Mouse (Mus musculus): ENCODE measurements around the gene Gm10320. TPM values are rescaled to one million over a fixed set of nuclear protein-coding genes. Genes with fewer than 3 reads are reported as not detected.
A peak's percentile ranks its signal among the peaks of the same experiment; 100 is the strongest.

Gm10320 gene
- 61.3 TPM for polyA plus RNA-seq (2021)

DNA sequence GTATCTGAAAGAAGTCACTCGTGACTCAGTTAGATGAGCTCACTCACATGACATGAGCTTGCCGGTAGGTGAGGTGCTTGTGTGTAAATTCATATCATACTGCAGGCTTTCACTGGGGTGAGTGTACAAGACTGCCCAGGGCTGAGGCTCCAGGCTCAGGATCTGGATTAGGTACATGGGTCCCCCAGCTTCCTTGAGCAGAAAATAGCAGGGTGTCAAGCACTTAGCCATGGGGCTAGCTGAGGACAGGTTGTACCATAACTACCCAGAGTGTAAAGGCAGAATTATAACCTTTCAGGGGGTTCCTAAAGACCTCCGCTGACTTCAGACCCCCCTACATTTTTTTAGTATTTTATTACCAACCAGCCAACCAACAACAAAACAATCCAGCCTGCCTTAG lies at the start of gene Gm10320:
Gene Gm10320 (minus strand): TSS at position 93 of the 400 bp plus-strand sequence.
- in situ Hi-C loops (cut with MboI; ENCODE audit: low pct_unique_long_range_greater_than_20kb): loop anchor here (10.0 kb wide), 1 partner anchor 137 kb away; the partner anchor contains the start of gene Foxd1
- DNase-seq (ENCODE audit: low read depth, low spot score): no peak
- POLR2A ChIA-PET: interaction anchor here (1.0 kb wide), 1 partner anchor 10 kb away, joined by 3 read pairs; no protein-coding TSS in a partner anchor
- no peak for ATAC-seq
- CTCF ChIA-PET: interaction anchor here (0.9 kb wide), 1 partner anchor 45 kb away, joined by 3 read pairs; no protein-coding TSS in a partner anchor
- no peaks in the 10 kb centered on the region for H3K27me3 ChIP-seq
- TF ChIP-seq CTCF (IDR thresholded peaks at IDR 0.05): no peak

DNA sequence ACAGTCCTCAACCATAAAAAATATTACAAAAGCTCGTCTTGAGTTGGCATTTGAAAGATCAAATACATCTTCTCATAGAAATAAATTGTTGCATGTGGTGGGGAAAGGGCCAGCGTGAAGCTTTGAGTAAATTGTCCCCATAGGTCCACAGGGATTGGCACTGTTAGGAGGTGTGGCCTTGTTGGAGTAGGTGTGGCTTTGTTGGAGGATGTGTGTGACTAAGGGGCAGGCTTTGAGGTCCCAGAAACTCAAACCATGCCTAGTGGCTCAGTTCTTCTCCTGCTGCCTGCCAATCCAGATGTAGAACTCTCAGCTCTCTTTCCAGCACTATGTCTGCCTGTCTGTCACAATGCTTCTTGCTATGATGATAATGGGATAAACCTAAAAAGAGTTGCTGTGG lies 49.8 kb upstream of the Gm10320 start:
- in situ Hi-C loops (cut with MboI; ENCODE audit: low pct_unique_long_range_greater_than_20kb): no loop called here
- POLR2A ChIA-PET: no interaction called here
- ATAC-seq (no peak), DNase-seq (ENCODE audit: low read depth, low spot score) (no peak)
- H3K27me3 ChIP-seq: no peaks in the 10 kb centered on the region
- no peak for TF ChIP-seq CTCF (IDR thresholded peaks at IDR 0.05)
- CTCF ChIA-PET: interaction anchor here (1.0 kb wide), 1 partner anchor 25 kb away, joined by 3 read pairs; no protein-coding TSS in a partner anchor

DNA sequence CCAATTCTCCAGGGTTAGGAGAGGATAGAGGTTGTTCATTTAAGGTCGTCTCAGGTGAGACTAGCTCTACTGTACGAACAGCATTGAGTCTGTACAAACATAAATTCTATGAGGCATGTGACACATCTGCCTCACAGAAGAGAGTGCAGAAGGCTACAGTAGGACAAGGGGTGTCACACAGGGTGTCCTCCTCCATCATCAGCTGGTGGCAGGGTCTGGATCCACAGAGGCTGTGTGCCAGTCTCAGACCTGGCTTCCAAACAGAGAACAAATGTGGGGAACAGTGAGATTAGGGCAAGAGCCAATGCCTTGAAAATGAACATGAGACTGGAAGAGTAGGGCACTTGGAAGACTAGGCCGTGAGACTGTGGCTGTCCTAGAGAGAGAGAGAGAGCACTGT lies 48.4 kb upstream of the Gm10320 start:
- CTCF ChIA-PET: interaction anchor here (1.9 kb wide), 1 partner anchor 41 kb away, joined by 4 read pairs; no protein-coding TSS in a partner anchor
- in situ Hi-C loops (cut with MboI; ENCODE audit: low pct_unique_long_range_greater_than_20kb): no loop called here
- ATAC-seq (no peak), DNase-seq (ENCODE audit: low read depth, low spot score) (no peak)
- POLR2A ChIA-PET: interaction anchor here (0.5 kb wide), 1 partner anchor 154 kb away, joined by 3 read pairs; no protein-coding TSS in a partner anchor
- H3K27me3 ChIP-seq: no peaks in the 10 kb centered on the region
- no peak for TF ChIP-seq CTCF (IDR thresholded peaks at IDR 0.05)

DNA sequence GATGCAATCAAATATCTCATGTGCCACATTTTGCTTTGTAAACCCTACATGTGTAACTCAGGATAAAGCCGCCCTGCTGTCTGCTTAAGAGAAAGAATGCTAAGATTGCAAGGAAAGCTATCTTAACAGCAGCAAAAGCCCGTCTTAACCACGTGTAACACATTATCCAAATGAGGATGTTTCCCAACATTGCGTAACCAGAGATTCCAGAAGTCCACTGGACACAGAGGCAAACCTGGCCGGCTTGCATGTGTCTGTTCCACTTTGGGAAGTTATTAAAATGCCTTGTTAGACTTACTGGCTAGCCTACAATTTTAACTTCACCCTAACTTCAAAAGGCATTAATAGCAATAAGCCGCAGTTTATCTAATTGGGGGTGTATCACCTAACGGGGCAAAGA lies 47.5 kb upstream of the Gm10320 start:
- ChIA-PET POLR2A (interaction anchor here (0.6 to 1.9 kb wide), 6 partner anchors 25 to 156 kb away, joined by 3 to 5 read pairs (median 4); partner anchors contain the start of gene Tmem171), CTCF (interaction anchor here (1.8 to 1.9 kb wide), 2 partner anchors 40 to 154 kb away, joined by 4 read pairs; no protein-coding TSS in a partner anchor)
- ATAC-seq: peak; percentile 42
- no peaks in the 10 kb centered on the region for H3K27me3 ChIP-seq
- in situ Hi-C loops (cut with MboI; ENCODE audit: low pct_unique_long_range_greater_than_20kb): loop anchor here (5.0 kb wide), 1 partner anchor 153 kb away; the partner anchor contains the start of gene Tmem171
- no peak for DNase-seq (ENCODE audit: low read depth, low spot score)
- no peak for TF ChIP-seq CTCF (IDR thresholded peaks at IDR 0.05)

DNA sequence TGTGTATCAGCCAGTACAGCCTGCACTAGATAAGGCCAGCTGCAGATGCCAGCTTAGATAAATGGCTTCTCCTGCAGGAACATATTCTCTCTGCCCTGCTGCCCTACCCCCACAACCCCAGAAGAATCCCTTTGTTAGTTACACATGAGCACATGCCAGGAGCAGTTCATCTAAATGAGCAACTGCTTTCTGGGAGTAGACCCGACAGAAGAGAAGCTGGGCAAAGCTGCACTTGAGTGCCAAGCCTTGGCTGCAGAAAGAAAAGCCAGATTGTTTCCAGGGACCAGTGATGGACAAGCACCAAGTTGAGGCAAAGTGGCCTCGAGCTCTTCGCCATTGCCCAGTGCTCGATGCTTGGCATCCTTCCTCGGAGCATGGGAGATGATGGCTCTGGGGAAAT lies 46.8 kb upstream of the Gm10320 start:
- in situ Hi-C loops (cut with MboI; ENCODE audit: low pct_unique_long_range_greater_than_20kb): loop anchor here (5.0 kb wide), 1 partner anchor 154 kb away; the partner anchor contains the start of gene Tmem171
- DNase-seq (ENCODE audit: low read depth, low spot score) (no peak), ATAC-seq (no peak)
- CTCF ChIA-PET: interaction anchor here (0.8 to 1.9 kb wide), 3 partner anchors 39 to 155 kb away, joined by 3 to 4 read pairs (median 4); no protein-coding TSS in a partner anchor
- POLR2A ChIA-PET: interaction anchor here (0.6 to 2.0 kb wide), 7 partner anchors 53 to 202 kb away, joined by 3 to 10 read pairs (median 5); partner anchors contain the start of gene Tmem171
- no peaks in the 10 kb centered on the region for H3K27me3 ChIP-seq
- TF ChIP-seq CTCF (IDR thresholded peaks at IDR 0.05): no peak

DNA sequence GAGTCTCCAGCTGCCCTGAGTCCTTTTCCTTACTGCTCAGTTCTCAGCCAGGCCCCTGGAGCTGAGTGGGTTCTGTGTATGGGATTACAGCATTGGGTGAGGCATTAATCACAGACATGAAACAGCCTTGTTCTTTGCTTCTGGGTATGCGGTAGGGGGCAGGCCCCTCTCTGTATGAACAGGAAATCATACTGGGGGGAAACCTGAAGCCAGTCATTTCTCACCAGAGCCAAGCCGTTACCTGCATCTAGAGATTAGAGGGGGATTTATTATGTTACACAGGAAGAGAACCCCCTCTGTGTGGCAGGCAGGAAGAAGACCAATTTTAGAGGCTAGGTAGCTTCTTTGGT lies 43.1 kb upstream of the Gm10320 start:
- TF ChIP-seq CTCF (IDR thresholded peaks at IDR 0.05): peak; percentile 49
- DNase-seq (ENCODE audit: low read depth, low spot score) (no peak), ATAC-seq (no peak)
- H3K27me3 ChIP-seq: no peaks in the 10 kb centered on the region
- POLR2A ChIA-PET: interaction anchor here (0.7 to 2.9 kb wide), 7 partner anchors 37 to 181 kb away, joined by 3 to 11 read pairs (median 6); partner anchors contain the start of gene Foxd1
- in situ Hi-C loops (cut with MboI; ENCODE audit: low pct_unique_long_range_greater_than_20kb): loop anchor here (5.0 kb wide), 1 partner anchor 157 kb away; the partner anchor contains the start of gene Tmem171
- CTCF ChIA-PET: interaction anchor here (0.8 to 5.8 kb wide), 4 partner anchors 10 to 236 kb away, joined by 3 to 30 read pairs (median 4); no protein-coding TSS in a partner anchor

DNA sequence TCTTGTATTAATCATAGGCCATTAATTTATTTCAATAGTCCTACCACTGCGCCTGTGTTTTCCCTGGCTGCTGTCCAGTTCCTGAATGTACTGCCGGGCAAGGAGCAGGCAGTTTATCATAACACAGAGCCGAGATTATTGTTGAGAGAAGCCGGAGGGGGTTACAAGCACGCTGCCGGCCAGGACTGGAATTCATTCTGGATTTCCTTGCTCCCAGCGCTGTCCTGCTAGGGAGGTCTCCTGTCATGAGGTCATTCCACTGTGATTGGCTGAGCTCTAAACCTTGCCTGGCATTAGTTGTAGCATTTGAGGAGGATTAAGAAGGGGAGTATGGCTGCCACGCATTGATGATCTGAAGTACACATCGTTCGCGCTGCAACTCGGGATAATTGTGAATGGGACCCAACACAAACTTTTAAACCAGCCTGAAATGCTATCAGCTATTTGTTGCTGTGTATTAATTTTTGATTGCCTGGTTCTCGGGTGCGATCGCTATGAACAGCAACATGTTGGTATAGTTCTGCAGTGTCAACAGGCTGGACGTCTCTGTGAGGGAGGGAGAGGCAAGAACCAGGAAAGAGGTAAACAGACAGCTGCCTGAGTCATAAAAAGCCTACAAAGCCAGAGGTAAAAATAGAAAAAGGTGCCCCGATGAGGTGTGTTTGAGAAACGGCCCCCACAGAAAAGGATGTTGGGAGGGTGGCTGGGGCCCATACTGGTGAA lies 42.5 kb upstream of the Gm10320 start:
- peak; percentile 67 for ATAC-seq
- no peak for TF ChIP-seq CTCF (IDR thresholded peaks at IDR 0.05)
- ChIA-PET POLR2A (interaction anchor here (0.7 to 2.9 kb wide), 13 partner anchors 9 to 192 kb away, joined by 3 to 11 read pairs (median 4); partner anchors contain the start of gene Foxd1), CTCF (interaction anchor here (0.6 to 5.8 kb wide), 6 partner anchors 10 to 236 kb away, joined by 3 to 30 read pairs (median 3); no protein-coding TSS in a partner anchor)
- peak; percentile 96 for DNase-seq (ENCODE audit: low read depth, low spot score)
- H3K27me3 ChIP-seq: no peaks in the 10 kb centered on the region
- in situ Hi-C loops (cut with MboI; ENCODE audit: low pct_unique_long_range_greater_than_20kb): no loop called here

DNA sequence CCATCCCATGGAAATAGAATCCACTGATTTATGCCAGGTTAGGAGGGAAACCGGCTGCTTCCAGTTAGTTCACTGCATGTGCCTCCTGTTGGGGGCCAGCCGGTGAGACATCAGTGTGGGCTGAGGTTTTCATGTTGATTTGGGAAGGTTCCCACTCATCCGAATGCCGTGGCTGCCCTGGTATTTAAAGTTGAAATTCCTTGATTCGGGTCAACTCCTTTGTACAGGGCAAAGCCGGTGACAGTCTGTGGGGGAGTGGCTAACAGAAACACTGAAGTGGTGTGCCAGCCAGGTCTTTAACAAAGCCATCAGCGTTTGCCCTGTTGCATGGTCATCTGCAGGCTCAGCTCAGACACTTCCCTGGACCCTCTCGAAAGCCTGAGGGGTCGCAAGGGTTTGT lies 41.6 kb upstream of the Gm10320 start:
- in situ Hi-C loops (cut with MboI; ENCODE audit: low pct_unique_long_range_greater_than_20kb): no loop called here
- POLR2A ChIA-PET: interaction anchor here (0.7 to 2.9 kb wide), 11 partner anchors 9 to 180 kb away, joined by 3 to 11 read pairs (median 4); partner anchors contain the start of gene Foxd1
- CTCF ChIA-PET: interaction anchor here (0.6 to 5.8 kb wide), 3 partner anchors 9 to 69 kb away, joined by 3 to 30 read pairs (median 3); no protein-coding TSS in a partner anchor
- TF ChIP-seq CTCF (IDR thresholded peaks at IDR 0.05): no peak
- no peaks in the 10 kb centered on the region for H3K27me3 ChIP-seq
- DNase-seq (ENCODE audit: low read depth, low spot score) (peak; percentile 92), ATAC-seq (peak; percentile 53)

DNA sequence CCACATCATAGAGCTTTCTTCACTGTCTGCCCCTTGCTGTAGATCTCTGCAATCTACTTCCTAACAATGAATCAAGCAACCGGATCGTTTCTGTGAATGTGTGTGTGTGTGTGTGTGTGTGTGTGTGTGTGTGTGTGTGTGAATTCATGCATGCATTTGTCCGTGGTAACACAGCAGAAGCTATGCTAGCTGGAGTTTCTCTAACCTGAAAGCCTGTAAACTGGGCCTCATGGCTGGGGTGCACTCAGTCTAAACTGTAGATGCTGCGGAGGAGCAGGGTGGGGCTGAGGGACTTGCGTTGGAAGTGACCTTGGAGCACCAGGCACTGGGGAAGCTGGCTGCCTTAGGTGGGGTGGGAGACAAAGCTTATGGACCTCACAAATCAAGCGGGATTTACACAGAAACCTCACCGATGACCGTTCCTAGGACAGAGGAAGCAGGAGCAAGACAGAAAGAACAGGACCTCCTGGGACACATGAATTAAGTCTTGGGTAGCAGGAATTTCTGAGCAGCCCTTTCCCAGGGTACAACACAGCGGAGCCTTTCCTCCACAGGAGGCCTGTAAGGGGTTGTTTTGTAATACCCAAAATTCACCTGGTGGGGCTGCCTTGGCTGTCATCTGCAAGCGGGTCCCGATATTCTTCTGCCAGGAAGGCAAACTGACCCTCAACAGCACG lies 41.0 kb upstream of the Gm10320 start:
- H3K27me3 ChIP-seq: no peaks in the 10 kb centered on the region
- POLR2A ChIA-PET: interaction anchor here (0.8 to 1.3 kb wide), 6 partner anchors 28 to 161 kb away, joined by 3 to 5 read pairs (median 4); no protein-coding TSS in a partner anchor
- in situ Hi-C loops (cut with MboI; ENCODE audit: low pct_unique_long_range_greater_than_20kb): no loop called here
- CTCF ChIA-PET: interaction anchor here (5.8 kb wide), 1 partner anchor 34 kb away, joined by 30 read pairs; no protein-coding TSS in a partner anchor
- no peak for TF ChIP-seq CTCF (IDR thresholded peaks at IDR 0.05)
- ATAC-seq (no peak), DNase-seq (ENCODE audit: low read depth, low spot score) (no peak)

DNA sequence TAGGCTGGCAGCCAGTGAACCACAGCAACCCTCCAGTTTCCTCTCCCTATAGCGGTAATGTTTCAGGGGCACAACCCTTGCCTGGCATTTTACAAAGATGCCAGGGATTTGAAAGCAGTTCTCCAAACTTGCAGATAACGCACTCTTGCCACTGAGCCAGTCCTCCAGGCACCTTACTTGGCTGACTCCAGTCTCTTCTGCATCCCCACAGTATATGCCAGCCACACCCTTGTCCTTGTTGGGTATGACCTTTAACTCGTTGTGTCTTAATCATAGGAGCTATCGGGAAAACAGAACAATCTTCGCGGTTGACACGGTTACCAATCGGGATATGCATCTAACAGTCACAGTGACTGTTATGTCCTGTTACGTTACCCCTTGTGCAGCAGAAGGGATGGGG lies 40.2 kb upstream of the Gm10320 start:
- H3K27me3 ChIP-seq: no peaks in the 10 kb centered on the region
- POLR2A ChIA-PET: interaction anchor here (1.0 to 1.3 kb wide), 4 partner anchors 34 to 162 kb away, joined by 3 to 5 read pairs (median 4); no protein-coding TSS in a partner anchor
- in situ Hi-C loops (cut with MboI; ENCODE audit: low pct_unique_long_range_greater_than_20kb): no loop called here
- ATAC-seq: no peak
- CTCF ChIA-PET: interaction anchor here (5.8 kb wide), 1 partner anchor 33 kb away, joined by 30 read pairs; no protein-coding TSS in a partner anchor
- TF ChIP-seq CTCF (IDR thresholded peaks at IDR 0.05): no peak
- no peak for DNase-seq (ENCODE audit: low read depth, low spot score)

Measured in Patski (cell line).